Mouse (Mus musculus): Measurements from ENCODE around the gene Myo7a. TPM values are rescaled to one million over a fixed set of nuclear protein-coding genes. Genes with fewer than 3 reads are reported as not detected.

Gene Myo7a
- total RNA-seq, 2 experiments from 2014 or later = 1.4 to 3.0 TPM

GRCm38 (mm10) chr7:98071620-98072019, 47.7 kb downstream of the Myo7a start:
- peak; percentile 87 for DNase-seq
- intact Hi-C loops (cut with DNase I) = loop anchor here (1.0 kb wide), 1 partner anchor 49 kb away; no protein-coding TSS in a partner anchor
- H3K4me3 ChIP-seq = no peak overlapping the region
- peak; percentile 97 for TF ChIP-seq CTCF (IDR thresholded peaks at IDR 0.05)
- no peak overlapping the region for H3K27ac ChIP-seq

DNA sequence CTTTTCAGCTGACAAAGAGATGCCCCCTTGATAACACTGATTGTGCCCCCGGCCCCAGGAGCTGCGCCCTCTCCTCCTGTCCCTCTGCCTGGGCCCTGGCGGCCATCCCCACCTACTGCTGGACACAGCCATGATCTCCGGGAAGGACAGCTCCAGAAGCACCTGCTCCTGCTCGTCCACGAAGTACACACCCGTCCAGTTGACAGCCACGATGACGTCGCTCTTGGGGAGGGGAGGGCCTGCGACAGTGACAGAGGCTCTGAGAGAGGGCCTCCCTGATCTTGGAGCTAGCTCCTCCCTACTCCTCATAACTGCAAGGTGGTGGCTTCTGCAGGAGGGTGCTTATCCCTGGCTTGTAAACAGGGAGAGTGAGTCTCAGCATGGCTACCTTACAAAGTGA, 53.1 kb downstream of the Myo7a start:
- DNase-seq = peak; percentile 53
- intact Hi-C loops (cut with DNase I) = no loop called here
- TF ChIP-seq CTCF (IDR thresholded peaks at IDR 0.05) = no peak
- Histone ChIP-seq H3K27ac (no peak overlapping the region), H3K4me3 (peak overlapping the region; percentile 3; the same call in 1 of the 2 replicates)

DNA sequence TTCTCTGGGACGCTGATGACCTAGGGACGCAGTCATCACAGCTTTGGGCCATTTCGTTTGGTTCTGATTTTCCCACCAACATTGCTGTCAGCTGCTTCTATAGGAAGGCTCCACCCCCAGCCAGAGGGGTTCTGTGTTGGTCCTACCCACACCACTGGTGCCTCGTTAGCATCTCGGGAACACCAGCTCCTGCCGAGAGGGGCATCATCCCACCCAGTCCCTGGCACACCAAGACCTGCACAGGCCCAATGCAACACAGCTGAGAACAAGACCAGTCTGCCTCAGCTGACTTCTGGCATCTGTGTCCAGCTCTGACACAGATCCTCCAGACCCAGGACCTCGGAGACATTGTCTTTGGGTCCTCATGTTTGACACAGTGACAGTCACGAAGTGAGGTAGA, 64.4 kb downstream of the Myo7a start:
- no peak for TF ChIP-seq CTCF (IDR thresholded peaks at IDR 0.05)
- Histone ChIP-seq H3K4me3 (no peak overlapping the region), H3K27ac (no peak overlapping the region)
- intact Hi-C loops (cut with DNase I) = no loop called here
- DNase-seq = no peak

DNA sequence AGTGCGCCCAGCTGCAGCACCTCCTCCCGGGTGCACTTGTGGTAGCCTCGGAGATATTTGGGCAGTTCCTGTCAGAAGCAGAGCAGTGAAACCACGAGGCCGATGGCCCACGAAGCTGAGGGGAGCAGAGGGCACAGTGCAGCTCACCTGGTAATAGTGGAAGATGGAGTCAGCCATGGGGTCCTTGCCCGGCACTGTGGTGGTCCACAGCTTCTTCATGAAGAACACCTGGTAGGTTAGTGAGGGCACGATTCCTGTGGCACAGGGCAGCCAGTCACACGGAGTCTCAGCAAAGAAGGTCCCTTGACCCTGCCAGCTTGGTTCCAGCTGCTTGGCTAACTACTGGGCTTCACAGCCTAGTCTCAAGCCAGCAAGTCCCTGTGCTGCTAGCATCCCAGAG, 64.9 kb downstream of the Myo7a start:
- Histone ChIP-seq H3K27ac (no peak overlapping the region), H3K4me3 (no peak overlapping the region)
- DNase-seq = no peak
- intact Hi-C loops (cut with DNase I) = no loop called here
- no peak for TF ChIP-seq CTCF (IDR thresholded peaks at IDR 0.05)

GRCm38 (mm10) chr7:98051980-98052379, 67.3 kb downstream of the Myo7a start:
- TF ChIP-seq CTCF (IDR thresholded peaks at IDR 0.05) = peak; percentile 78
- intact Hi-C loops (cut with DNase I) = no loop called here
- Histone ChIP-seq H3K4me3 (no peak overlapping the region), H3K27ac (no peak overlapping the region)
- DNase-seq = peak; percentile 65

DNA sequence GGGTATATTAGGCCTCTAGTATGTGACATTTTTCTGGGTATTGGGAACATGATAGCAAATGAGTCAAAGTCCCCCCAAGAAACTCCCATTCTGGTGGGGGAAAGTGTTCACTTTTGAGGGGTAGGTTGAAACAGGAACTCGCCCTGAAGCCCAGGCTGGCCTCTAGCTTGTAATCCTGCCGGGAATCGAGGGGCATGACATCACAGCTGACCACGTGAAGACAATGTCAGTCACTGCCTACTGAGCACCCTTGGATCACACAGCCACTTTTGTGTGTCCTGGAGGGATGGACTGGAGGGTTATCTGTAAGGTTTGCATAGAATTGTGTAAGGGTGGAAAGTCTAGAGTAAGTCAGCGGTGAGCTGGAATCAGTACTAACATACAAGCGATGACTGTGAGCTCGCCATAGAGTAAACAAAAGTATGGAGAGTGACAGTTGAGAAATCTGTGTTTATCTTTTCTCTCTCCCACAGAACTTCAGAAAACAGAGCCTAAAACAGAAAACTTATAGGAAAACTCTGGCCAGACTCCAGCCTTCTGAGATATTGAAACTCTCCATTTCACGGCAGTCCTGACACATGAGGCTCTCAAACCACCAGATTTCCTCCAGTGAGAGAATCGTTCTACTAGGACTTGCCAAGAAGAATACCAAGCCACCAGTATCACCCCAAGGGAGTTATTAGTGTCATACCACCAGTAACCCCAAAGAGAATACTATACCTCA, 71.1 kb downstream of the Myo7a start:
- no peak overlapping the region for H3K27ac ChIP-seq
- no peak for TF ChIP-seq CTCF (IDR thresholded peaks at IDR 0.05)
- DNase-seq = no peak
- no peak overlapping the region for H3K4me3 ChIP-seq
- intact Hi-C loops (cut with DNase I) = no loop called here

DNA sequence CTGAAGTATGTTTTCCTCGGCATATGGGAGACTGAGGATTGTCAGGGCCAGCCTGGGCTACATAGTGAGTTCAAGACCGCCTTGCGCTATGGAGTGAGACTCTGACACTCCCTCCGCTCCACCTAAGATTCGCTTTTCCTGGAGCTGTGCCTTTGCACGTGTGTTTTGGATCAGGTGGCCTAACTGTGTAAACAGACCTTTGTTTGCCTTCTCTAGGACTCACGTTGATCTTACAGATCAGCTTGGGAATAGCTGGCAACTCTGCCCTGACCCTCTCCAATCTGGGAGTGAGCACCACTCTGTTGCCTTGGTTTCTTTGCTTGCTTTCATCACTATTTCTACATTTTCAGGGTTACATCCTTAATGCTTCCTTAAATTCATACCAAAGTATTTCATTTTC, 116.7 kb downstream of the Myo7a start:
- no peak overlapping the region for H3K27ac ChIP-seq
- no peak overlapping the region for H3K4me3 ChIP-seq
- intact Hi-C loops (cut with DNase I) = no loop called here
- TF ChIP-seq CTCF (IDR thresholded peaks at IDR 0.05) = no peak
- no peak for DNase-seq

Other genes starting within 250 kb of the Myo7a start
- under 1 TPM in 1 of 2 experiments, not detected in 1; 0.08 TPM for gene Gdpd4, start 199.6 kb downstream of the Myo7a start, total RNA-seq (2021)
- gene Omp, start 26.0 kb upstream of the Myo7a start, total RNA-seq (2021) = under 1 TPM in 1 of 2 experiments, not detected in 1; 0.17 TPM
- gene Capn5, start 58.8 kb upstream of the Myo7a start, total RNA-seq (2021) = 1 to 10 TPM; 1.3 to 2.3 TPM
- gene B3gnt6, start 80.0 kb upstream of the Myo7a start, total RNA-seq (2021) = not detected
- 1 to 10 TPM; 4.0 to 5.3 TPM for gene Acer3, start 201.7 kb upstream of the Myo7a start, total RNA-seq (2021)
- 1 to 10 TPM; 1.1 to 2.2 TPM for gene Tsku, start 241.8 kb upstream of the Myo7a start, total RNA-seq (2021)

Data from gastrocnemius, adult 2 months (tissue).